Mouse (Mus musculus) yolk sac, embryonic 10.5 days (tissue): ENCODE measurements around the gene Slc9a6.

Experiments used
- DNase-seq: peaks from one replicate; pipeline ENCODE4 v3.0.0-alpha.2; 2017; ENCODE audit warnings: low spot score

The Slc9a6 gene

DNA sequence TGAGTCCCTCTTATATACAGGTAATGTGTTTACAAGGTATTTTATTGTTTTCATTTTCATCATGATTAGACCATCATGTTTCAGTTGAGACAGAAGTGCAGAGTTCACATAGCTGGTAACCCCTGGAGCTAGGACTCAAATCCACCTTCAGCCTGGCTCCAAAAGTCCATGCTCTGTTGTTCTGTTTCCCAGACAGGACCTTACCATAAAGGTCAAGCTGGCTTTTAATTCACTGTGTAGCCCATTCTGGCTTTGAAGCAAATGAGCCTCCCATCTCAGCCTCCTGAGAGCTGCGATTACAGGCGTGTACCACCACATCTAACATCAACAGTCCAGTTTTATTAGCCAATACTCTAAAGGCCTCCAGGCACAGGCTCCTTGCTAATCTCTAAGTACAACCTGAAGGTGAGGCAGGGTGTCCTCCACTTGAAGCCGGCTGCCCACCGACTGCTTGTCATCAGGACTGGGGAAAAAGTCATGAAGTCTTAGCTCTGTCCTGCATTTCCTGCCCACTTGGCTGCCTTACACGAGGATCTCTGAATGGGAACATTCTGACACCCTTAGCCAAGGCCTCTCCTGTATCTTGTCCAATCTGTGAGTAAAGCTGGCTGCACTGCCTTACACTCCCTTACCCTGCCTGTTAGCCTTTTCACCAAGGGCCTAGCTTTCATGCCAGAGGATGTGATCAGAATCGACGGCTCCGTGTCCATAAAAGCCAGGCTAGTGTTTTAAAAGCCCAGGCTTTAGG lies 55.8 kb downstream of the Slc9a6 start:
- no peak for DNase-seq

DNA sequence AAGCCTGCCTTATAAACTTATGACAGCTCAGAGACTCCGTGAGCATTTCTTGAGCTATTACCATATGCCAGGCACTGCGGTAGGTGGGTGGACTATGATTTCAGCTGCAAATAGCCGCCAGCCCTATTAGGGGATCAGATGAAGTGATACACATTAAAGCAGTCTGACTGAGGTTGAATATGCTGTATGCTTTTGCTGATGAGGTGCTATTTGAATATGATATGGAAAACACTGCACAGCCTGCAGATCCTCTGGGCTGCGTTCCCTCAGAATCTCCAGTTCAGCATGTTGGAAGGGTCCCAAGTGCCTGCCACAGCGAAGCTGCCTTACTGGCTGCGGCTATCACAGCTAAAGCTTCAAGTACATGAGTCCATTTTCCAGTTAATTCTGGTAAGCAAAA lies 57.7 kb downstream of the Slc9a6 start:
- DNase-seq = no peak

DNA sequence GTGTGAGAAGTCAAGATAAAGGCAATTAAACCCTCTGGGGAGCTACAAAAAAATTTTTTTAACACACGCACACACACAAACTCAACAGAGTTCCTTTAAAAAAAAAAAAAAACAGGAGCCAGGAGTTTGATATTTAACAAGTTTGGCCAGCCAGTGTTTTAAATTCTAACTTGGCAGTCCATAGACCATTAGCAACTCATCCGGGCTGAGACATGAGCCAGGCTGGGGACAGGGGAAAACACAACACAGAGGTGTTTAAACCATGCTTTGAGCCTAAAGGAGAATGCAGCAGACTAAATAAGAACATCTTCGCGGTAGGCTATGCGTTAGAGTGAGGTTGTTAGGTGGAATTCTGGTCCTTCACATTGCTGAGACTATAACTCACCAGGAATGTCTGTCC lies 58.5 kb downstream of the Slc9a6 start:
- DNase-seq = no peak

DNA sequence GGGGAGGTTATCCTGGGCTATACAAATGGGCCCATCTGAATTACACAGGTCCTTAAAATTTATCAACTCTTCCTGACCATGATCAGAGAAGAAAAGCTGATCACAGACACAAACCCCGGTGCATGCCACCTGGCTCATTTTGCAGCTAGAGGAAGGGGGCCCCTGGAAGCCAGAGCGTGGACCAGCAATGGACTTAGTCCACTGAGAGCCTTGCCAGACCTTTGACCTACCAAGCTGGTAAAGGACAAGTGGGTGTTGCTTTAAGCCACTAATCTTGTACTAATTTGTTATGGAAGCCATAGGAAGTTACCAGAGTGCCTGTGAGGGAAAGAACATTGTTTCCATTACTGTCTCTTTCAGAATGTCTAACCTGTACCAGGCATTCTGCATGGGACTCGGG lies 58.9 kb downstream of the Slc9a6 start:
- no peak for DNase-seq

DNA sequence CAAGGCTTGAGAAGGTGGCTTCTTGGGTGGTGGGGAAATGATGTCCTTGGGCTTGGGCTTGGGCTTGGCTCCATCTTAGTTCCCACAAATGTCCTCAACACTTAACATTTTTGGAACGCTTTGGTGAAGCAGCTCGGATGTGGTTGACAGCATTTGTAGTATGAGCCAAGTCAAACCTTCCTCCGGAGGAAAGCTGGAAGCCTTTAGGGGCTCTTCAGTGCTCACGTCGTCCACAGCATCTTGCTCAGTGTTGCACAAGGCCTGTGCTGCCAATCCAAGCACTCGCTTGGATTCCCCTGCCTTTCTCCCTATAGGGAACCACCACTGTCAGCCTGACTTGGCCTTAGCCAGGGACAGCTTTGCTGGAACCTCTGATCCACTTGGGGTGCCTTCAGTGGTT lies 66.0 kb downstream of the Slc9a6 start:
- DNase-seq = no peak

DNA sequence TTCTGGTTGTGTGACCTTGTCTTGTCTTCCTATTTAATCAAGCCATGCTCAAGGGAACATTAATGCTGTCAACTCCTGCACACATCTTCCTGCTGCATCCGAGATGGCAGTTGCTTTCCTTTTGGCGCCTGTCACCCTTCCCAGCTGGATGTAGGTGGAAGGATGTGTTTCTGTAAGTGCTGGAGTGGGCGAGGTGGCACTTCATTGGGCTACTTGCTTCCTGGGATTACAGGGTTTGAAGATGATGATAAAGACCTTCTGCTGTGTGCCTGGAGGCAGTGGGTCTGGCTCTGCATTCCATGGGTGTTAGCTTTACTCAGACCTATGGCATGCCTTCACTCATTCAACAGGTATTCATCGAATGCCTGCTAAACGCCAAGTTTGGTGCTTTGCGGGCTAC lies 68.2 kb downstream of the Slc9a6 start:
- no peak for DNase-seq

DNA sequence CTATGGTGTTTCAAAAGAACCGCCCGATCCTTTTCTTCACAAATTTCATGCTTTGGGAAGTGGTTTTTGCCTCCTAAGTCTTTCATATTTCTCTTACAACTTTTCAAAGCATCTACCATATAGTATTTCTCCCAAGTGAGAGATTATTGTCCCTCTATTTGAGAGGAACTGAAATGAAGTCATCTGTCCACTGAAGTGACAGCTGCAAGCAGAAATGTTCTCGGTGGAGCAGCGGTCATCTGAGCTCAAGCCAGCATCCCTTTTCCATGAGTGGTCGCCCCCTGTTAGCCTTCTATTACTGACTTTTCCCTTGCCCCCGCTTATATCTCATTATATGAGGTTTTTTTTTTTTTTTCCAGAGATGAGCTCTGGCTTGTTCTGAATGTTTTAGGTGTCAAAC lies 69.5 kb downstream of the Slc9a6 start:
- DNase-seq = no peak

DNA sequence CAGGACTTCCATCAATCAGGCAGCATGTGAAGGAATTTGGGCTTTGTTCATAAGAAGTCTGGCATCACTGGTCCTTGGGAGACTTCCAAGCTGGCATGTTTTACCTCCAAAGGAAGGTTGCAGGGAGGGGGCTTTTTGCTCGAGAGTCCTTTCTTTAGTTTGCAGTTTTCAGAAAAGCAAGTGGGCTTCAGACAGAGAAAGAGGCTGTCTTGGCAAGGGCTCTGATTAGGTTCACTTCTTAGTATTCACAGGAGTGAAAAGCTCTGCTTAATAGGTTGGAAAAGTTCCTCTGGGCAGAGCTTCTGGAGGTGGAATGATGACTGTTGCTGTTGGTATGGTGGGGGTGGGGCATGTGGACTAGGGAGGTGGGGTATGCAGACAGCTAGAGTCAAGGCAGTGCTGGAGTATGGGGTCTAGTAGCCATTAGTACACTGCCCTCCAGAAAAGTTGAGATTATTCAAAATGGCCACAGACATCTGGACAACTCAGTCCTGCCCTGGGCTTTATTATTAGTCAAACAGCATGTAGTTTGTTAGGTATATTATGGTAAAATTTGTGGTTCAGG lies 72.7 kb downstream of the Slc9a6 start:
- no peak for DNase-seq

DNA sequence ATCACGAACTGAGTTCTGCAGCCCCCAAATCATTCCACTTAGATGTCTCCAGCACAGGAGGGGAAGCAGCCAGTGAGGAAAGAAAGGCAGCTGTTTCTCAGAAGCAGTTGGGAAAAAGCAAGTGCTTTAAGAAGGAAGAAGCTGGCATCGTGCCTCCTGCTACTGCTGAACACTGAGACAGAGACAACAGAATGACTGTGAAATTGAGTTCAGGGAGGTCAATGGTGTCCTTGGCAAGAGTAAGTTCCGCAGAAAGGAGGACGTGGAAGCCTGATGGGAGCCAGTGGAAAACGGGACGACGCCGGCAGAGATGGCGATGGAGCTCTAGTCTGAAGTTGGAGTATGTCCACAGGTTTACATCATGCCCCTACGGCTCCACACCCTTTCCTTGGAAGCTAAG lies 74.0 kb downstream of the Slc9a6 start:
- no peak for DNase-seq

DNA sequence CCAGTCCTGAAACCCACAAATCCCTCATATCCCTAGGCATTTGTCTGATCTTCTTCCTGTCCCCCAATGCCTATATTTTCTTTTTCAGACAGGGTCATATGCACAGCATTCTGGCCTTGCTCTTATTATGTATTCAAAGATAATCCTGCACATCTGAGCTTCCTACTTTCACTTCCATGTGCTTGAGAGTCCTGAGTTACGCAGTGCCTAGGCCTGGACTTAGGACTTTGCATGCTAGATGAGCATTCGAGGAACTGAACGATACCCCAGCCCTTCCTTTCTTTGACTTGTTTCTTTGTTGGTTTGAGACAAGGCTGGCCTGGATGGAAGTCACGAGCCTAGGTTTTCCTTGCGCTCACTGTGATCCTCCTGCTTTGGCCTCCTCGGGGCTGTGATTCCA lies 83.0 kb downstream of the Slc9a6 start:
- DNase-seq = no peak

DNA sequence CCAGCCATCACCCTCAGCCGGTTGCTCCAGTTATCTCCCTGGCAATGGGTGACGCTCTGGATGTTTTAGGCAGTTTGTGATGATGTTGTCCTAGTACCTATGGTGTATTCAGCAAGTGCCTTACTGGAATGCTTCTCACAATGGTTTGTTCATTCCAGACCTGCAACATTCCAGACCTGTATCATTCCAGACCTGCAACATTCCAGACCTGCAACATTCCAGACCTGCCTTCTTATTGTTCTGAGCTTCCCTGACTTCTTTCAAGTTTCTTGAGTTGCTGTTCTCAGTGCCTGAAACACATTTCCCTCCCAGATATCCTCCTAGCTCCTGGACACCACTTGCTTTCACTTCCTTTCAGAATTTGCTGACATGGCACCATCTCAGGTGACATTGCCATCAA lies 85.0 kb downstream of the Slc9a6 start:
- no peak for DNase-seq

DNA sequence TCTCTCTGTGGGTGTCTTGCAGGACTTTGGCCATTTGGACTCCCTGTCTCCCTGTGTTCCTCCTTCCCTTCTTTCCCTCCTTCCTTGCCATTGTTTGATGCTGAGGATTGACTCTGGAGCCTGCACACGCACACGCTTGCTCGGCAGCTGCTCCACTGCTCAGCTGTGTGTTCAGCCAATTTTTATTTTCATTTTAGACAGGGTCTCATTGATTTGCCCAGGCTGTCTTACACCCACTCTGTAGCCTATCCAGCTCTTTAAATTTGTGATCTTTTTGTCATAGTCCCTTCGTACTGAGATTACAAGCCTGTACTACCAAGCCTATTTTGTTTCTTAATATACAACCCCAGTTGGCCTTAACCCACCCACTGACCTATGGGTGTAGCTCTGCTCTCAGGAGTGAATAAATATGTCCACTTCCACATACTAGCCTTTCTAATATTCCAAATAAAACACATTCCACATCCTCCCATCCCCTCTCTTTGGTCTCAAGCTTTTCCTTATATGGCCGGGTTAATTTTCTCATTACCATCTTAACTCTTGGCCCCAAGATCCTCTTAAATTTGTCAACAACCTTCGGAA lies 87.7 kb downstream of the Slc9a6 start:
- no peak for DNase-seq

DNA sequence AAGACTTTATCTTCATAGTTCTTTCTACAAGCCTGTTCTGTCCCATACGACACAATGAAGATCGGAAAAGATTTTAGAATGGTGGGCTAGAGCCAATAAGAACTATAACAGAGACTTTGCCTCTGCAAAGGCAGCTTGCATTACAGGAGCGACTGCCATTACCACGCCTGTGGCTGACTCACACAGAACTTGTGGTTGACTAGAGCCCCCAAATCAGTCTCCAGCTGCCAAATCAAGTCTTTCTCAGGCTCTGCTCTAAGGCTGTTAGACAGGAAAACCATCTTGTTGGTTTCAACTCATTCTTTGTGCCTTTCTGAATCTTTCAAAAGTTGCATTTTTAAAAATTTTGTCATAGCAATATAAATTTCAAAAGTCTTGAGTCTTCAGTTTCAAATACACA lies 88.3 kb downstream of the Slc9a6 start:
- DNase-seq = no peak

DNA sequence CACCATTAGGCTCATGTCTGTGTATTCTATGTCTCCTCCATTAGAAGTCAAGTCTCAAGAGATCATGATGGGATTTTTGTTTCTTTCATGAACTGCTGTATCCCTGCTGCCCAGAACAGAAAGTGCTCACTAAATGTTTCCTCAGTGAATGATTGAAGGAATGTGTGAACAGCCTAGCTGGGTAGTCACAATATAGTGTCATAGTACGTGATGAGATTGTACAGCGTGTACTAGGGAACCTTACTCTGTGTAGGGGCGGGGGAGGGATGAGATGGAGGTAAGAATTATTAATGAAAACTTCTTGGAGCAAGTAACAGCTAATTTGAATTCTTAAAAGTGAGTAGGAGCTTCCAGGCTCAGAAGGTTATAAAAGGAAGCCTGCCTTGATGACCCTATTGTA lies 91.7 kb downstream of the Slc9a6 start:
- no peak for DNase-seq

DNA sequence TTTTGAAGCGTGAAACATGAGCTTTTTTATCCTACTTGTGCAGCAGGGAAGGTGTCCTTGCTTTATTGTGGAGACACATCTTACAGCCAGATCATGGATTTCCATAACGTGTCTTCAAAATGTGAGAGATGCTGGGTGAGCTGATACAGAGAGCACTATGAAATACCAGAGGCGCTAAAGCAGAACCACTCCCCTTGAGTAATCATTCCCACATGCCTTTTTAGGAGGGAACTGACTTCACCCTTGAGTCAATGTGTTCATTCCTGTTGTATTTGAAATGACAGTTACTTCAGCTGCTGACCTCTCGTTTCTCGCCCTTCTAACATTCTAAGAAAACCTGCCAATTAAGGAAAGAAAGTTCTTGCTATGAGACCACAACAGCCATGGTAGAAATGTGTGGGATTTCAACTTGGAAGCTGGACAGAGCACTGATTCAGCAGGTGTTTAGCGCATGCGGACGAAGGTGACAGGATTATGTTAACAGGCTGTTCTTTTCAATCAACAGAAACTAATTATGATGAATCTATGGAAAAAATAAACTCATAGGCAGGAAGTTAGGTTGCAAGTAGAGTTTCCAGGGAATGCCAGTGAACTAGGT lies 94.5 kb downstream of the Slc9a6 start:
- DNase-seq = no peak

DNA sequence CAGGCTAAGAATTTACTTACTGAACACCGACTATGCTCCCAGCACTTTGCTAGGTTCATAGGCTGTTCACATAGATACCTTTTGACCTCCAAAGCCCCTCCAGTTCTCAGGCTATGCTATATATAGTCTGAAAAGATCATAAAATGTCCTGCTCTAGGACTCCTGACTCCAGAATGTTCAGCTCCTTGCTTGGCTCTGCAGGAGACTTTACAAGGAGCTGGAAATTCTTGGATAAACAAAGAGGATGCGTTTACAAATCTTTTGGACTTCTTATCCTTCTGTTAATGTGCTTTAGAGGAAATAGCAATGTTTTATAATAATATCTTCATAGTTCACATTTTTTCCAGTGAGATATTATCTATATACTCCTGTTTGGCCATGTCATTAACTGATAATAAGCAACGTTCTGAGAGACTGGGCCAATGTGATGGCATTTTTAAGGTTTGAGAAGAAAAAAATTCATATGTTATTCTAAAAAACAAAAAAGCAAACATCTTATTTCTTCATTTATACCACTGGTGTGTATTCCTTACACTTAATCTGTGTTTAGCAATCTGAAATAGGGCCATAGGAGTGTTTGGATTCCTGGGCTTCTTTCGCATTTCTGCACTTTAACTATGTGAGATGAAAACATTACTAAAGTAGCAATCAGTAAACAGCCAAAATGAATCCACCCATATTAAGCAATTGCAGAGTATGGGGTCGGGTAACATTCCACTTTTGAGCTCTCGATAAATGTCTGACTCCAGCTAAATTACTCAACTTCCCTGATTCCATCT lies 99.2 kb downstream of the Slc9a6 start:
- no peak for DNase-seq

DNA sequence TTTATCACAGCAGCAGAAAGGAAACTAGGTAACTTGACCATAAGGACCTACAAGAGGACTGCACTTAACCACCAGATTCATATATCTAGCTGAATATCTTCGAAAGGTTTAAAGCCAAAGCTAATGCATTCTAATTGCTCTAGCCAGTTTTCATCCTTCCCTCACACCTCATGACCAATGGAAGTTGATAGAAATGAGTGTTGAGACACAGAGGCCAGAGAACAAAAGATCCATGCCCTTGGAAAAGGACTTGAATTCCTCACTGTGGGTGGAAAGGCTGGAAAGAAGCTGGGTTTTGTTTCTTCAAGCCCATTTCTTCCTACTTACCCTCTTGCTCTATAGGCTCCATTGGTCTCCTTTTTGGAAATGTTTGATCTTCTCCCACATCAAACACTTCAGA lies 101.0 kb downstream of the Slc9a6 start:
- DNase-seq = no peak

DNA sequence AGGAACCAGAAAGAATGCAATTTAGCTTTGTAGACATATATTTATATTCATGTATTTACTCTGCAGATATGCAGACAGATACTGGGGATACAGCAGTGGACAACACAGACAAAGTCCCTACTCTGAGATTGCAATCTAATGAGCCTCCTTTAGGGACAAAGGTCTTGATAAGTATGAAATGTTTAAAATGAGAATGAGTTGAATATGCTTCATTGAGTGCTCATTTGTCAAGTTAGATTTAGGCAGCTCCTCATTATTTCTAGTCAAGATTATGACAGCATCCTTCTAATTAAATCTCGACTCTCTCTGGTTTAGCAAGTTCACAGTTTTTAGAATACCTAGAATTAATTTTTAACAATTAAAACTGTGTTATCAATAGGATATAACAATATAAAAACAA lies 103.1 kb downstream of the Slc9a6 start:
- no peak for DNase-seq
